Mouse (Mus musculus) heart, postnatal 4 days (tissue): ENCODE measurements around the gene Gm45233. TPM values are rescaled to one million over a fixed set of nuclear protein-coding genes. Genes with fewer than 3 reads are reported as not detected.
"Not testable (repeated sequence)": the region's sequence is repeated elsewhere in the genome, so short reads cannot be mapped to it uniquely, and the experiment has no call there.

Experiments
- DNase-seq: peaks from one replicate; pipeline ENCODE4 v3.0.0; 2021
- total RNA-seq, 2 experiments: library from RNA; stranded (reverse); gene quantifications; 2 replicates each; pipeline ENCODE4 v1.2.3; 2021

The Gm45233 gene
- total RNA-seq = 1 to 10 TPM; 2.9 to 3.0 TPM

DNA sequence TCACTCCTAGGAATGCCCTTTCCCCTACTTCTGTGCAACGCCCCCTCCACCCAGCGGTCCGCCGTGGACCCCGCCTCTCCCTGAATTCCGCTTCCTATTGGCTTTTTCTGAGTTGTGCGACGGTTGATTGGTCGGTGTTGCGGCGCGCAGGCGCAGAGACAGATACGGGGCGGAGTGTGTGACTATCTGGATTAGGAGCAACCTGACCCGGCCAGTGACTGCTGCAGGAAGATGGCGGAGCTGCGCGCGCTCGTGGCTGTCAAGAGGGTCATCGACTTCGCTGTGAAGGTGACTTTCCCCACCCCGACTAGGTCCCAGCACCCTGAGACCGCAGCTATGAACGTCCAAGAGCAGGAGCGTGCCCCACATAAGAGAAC is at the start of gene Gm45233, which contains the start of gene Etfb:
Gene Gm45233, plus strand, starts transcription at position 212 of the 377 bp plus-strand sequence.
Gene Etfb, plus strand, starts transcription at position 167 of the 377 bp plus-strand sequence.
- DNase-seq = peak; percentile 95

DNA sequence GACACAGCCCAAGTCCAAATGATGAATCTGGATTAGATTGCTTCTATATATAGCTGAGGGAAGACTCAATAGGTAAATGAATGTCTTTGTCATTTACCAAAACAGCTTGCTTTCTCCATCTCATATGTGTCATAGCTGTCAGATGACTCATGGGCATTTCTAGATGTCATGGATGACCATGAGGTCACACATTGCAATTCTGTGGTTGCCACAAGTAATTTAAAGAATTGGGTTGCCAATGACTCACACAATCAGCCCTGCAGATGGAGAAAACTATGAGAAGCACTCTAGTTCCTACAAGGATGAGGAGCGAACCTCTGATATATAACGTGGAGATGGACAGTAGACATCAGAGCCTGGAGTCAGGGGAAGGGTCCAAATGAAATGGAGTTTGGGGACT is 44.4 kb upstream of the Gm45233 start:
- DNase-seq = no peak

DNA sequence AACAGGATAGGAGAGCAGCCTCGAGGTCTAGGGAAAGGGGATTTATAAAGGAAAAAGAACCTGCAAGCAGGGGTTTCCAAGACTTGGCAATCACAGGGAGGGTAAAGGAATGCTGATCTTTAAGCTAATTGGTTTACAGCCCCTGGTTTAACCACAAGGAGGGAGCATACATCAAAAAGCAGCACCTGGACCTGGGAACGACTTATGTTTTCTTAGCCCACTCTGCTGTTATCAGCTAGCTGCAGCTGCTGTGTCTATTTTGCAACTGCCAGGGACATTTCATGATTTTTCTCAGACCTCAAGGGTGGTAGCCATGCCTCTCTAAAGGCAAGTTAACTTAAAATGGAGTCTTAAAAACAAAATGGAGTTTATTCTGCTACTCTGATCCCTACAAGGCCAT is 41.2 kb upstream of the Gm45233 start:
- DNase-seq = no peak

DNA sequence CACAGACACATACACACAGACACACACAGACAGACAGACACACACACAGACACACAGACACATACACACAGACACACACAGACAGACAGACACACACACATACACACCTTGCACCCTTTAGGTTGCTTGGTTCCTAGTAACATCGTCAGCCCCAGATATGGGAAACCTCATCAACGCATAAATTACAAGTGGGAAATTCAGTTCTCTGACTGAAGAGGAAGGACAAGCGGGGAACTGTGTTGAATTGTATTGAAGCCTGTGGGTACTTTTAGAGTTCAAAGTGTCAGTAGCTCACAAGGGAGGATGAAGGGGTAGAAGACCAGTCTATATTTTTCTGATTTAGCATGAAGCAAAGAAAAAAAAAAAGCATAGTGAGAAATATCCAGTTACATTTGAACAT is 36.4 kb upstream of the Gm45233 start:
- no peak for DNase-seq

DNA sequence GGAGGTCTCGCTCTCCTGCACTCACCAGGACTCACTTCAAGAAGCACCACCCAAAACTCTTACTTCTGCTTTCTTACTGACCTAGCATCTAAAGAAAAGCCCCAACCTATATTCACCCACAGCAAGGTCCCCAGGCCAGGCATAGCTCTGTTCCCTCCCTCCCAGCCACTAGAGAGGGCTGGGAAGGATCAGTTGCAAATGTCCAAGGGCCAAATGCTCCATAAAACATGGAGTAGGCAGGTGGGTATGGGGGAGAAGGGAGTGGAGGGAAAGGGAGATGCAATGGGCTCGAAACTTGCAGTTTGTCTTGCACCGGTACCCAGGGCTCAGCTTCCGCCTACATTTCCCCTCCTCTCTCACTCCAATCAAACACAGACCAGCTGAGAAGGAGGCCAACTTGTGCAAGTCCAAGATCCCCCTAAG is 35.8 kb upstream of the Gm45233 start, which contains the start of gene Siglecg:
Gene Siglecg, plus strand, starts transcription at position 74 of the 423 bp plus-strand sequence.
- DNase-seq = no peak

DNA sequence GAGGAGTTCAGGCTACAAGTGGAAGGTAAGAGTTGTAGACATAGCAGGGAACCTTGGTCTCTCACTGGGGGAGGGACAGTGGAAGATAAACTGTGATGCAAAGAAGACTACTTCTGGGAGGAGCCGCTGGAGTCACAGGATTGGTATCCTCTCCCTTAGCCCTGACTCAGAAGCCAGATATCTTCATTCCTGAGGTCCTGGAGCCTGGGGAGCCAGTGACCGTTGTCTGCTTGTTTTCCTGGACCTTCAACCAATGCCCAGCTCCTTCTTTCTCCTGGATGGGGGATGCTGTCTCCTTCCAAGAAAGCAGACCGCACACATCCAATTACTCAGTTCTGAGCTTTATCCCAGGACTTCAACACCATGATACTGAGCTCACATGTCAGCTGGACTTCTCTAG is 34.8 kb upstream of the Gm45233 start:
- DNase-seq = no peak

DNA sequence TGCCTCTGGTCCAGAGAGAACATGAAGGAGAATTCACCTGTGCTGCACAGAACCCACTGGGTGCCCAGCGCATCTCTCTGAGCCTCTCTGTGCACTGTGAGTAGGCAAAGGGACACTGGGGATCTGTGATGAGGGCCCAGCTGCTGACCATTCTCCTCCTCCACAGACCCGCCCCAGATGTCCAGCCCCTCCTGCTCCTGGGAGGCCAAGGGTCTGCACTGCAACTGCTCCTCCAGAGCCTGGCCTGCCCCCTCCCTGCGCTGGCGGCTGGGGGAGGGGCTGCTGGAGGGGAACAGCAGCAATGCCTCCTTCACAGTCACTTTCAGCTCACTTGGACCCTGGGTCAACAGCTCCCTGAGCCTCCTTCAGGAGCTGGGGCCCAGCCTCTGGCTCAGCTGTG is 32.2 kb upstream of the Gm45233 start:
- DNase-seq = not testable (repeated sequence)

DNA sequence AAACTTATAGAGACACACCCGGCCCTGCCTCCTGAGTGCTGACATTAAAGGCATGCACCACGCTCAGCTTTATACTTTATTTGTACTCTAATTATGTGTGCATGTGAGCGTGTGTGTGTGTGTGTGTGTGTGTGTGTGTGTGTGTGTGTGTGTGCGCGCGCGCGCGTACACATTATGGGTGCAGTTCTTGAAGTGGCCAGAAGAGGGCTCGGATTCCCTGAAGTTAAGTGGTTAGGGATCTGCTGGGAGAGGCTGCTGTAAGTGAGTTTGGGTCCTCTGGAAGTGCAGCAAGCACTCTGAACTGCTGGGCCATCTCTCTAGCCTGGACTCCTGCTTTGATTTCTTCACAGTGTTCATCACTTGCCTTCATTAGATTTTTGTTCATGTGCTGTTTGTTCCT is 26.6 kb upstream of the Gm45233 start:
- no peak for DNase-seq

DNA sequence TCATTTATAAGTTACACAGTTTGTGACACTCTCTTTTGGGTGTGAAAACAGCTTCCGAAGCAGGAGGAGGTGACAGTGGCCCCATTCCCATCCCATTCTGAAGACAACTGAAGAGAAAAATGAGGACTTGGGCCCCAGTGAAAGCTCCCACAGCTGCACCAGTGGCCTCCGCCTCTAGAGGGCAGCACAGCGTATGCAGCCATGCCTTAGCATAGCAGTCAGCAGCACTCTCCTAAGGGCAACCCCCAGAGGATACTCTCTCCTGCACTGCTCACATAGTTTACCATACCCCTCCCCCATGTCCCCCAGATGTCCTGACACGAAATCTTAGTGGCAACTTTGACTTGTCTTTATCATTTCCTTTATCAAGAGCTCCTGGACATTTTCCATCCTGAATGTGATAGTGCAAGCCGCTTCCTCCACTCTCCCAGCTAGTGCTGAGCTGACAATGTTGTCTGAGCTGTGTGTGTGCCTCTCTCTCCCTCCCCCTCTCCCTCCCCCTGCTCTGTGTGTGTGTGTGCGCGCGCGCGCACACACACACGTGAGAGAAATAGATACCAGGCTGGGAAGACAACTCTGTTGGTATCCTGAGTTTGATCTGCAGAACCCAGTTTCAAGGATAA is 20.8 kb upstream of the Gm45233 start:
- peak; percentile 90 for DNase-seq

DNA sequence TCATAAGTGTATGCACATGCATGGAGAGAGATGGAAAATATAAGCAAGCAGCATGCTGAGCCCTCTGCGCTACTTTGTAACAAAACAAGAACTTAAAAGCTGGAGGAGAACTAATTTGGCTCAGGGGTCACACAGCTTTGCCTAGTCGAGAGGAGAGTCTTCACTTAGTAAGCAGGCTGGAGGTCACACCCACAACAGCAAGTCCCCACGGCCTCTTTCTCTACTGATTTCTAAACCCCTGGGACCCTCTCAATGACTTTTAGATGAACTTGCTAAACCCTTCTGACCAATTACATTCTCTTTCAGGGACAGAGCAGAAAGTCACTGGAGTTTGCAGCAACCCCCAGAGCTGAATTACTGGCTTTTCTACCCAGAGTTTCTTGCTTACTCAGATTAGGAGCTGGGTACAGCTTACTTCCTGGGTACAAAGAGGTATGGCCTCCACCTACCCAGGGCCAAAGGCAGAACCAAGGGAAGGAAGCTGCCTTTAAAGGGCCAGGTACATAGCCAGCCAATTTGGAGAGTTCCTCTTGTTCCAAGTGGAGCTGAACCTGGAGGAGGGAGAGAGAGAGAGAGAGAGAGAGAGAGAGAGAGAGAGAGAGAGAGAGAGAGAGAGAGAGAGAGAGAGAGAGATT is 19.8 kb upstream of the Gm45233 start:
- DNase-seq = no peak

DNA sequence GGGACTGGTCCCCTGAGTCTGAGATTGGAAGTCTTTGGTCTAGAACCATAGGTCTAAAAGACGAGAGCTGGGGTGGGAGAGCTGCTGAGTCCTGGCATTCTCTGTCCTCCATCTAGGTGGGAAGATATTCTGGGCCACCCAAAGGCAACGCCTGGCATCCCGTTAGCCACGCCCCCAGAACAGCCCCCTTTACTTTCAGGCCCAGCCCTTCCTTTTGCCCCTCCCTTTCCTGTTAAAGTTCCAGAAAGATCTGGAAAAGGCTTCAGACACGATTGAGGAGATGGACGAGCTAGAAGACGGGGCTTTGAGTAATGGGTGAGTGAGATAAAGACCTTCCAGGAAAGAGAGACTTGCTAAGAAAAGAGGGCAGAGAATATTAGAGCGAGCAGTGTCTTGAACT is 16.5 kb upstream of the Gm45233 start, which contains the start of gene Lim2:
Gene Lim2, plus strand, starts transcription at position 265 of the 400 bp plus-strand sequence.
- DNase-seq = no peak

DNA sequence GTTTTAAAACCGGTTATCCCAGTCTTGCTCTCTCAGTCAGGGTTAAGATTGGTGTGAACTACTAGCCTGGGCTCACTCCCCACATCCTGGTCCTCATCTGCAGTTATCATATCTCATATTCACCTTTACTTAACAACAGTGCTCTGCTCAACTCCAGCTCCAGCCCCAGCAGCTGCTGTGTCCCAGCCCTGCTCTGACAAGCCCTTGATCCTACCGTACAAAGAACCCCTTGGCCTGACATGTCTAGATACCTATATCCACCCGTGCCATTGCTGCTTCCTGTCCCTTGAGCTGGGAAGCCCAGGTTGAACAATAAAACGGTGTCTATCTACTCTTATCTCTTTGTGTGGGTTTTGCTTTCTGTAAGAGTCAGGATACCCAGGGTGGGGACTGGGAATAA is 14.4 kb upstream of the Gm45233 start:
- DNase-seq = no peak

DNA sequence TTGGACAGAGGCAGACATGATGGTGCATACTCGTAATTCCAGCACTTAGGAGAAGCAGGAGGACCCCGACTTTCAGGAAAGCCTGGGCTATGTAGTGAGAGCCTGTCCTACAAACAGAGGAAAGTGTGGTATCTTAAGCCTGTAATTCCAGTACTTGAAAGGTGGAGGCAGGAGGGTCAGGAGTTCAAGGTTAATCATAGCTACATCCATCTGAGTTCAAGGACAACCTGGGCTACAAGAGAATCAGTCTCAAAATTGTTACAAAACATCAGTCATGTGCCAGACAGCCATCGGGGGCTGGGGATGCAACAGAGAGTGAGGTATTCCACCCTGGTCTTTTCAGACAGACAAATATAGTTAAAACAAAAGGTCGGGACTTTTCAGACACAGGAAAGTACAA is 11.0 kb upstream of the Gm45233 start:
- no peak for DNase-seq

DNA sequence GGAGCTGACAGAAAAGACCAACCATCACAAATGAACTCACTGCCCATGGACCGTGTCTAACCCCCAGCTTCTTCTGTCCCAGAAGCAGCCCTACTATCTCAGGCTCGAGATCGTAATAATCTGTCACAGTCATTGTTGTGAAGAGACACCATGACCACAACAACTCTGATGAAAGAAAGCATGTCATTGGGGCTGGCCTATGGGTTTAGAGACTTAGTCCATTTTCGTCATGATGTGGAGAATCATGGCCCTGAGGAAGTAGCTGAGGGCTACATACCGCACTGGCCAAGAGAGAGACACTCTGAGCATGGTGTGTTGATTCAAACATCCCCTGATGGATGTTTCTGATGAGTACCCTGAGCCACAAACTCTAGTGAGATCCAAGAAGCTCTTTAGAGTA is 9.3 kb upstream of the Gm45233 start:
- no peak for DNase-seq

DNA sequence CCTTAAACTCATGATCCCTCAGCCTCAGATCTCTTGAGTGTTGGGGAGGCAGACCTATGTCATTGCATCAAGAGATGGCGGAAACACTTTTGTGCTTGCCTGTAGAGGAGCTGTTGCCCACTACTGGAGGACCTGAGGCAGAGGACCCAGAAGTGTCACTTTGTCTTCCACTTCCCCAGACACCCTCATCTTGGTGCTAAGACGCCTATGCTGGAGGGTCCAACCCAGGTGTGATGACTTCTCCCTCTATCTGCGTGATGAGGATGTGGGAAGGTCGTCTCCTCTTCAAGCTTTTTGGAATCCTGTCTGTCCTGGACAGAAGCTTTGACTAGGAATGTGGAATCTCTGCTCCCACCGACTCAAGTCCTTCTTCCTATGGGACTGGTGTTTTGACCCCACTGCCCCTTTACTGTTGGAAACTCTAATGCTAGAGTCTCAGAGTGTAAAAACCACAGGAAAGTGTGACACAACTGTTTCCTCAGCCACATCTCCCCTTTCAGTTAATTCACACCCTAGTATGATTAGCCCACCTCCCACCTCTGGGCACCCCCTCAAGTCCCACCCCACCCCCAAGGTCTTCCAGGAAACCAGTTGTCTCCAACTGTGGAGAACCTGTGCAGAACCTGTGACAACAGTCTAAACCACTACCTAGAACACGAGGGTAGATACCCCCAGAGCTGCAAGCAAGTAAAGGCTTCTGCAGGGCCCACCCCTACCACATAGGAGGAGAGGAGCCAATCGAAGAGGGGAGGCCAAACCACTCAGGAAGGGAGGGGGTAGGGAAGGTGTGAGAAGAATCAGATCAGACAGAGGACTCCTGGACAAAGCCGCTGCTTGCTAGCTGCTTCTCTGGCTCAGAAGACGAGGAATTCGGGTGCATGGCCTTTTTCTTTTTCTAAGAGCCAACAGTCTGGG is 7.3 kb upstream of the Gm45233 start, which contains the start of gene Nkg7:
Gene Nkg7, plus strand, starts transcription at position 733 of the 915 bp plus-strand sequence.
- no peak for DNase-seq

DNA sequence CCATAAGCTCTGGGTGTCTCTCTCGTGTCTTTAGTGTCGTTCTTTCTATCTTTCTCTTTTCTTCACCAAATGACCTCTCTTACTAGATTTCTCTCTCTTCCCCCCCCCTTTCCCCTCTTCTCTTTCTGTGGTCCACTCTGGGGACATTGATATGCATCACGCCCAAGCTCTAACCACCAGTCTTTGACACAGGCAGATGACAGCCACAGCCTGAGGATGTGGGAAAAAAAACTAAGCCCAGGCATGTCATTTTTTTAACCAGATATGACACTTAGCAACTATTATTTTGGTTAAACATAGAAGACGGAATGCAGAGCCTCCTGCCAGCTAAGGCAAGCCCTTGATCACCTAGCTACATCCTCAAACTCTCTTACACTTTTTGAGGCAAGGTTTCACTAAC is 5.3 kb upstream of the Gm45233 start:
- DNase-seq = no peak

DNA sequence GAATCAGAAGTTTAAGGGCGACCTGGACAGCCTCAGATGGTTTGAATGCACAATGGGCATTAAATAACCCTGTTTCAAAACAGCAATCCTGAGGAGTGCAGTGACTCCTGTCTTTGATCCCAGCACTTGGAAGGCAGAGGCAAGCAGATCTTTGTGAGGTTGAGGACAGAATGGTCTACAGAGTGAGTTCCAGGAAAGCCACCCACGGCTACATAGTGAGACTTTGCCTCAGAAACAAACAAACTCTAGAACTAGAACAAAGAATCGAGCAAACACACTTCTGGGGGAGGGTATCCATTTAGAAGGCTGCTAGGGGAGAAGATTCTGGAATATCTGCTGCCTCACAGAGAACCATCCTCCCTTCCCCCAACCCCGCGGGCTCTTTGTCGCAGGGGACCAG is 3.4 kb upstream of the Gm45233 start, which contains the start of gene Cldnd2:
Gene Cldnd2, plus strand, starts transcription at position 301 of the 400 bp plus-strand sequence.
- no peak for DNase-seq

DNA sequence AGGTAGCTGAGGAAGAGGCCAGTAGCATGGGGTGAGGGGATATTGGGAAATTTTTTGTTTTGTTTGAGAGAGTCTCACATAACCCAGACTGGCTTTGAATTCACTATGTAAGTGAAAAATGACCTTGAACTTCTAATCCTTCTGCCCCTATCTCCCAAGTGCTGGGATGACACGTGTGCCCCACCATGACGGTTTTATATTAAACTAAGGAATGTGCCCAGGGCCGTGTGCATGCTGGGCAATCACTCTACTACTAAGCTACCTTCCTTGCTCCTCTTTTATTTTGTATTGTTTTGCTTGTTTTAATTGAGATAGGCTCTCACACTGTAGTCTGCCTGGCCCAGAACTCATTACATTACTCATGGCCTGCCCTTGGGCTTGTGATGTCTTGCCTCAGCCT is 2.9 kb upstream of the Gm45233 start:
- no peak for DNase-seq

DNA sequence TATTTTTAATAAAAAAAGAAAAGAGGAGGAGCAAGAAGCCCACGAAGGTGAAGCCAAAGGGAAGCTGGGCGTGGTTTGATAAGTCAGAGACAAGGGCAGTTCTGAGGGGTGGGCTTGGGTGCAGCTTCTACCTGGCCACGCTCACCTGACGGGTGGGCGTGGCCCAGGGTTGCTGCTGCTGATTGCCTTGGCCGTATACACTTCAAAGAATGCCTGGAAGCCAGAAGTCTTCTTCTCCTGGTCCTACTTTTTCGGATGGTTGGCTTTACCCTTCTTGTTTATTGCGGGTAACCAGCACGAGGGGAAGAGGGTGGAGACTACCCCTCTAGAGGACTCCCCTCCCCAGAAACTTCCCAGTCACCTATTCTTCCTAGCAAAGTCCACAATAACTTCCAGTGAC is 1.2 kb upstream of the Gm45233 start:
- DNase-seq = no peak

DNA sequence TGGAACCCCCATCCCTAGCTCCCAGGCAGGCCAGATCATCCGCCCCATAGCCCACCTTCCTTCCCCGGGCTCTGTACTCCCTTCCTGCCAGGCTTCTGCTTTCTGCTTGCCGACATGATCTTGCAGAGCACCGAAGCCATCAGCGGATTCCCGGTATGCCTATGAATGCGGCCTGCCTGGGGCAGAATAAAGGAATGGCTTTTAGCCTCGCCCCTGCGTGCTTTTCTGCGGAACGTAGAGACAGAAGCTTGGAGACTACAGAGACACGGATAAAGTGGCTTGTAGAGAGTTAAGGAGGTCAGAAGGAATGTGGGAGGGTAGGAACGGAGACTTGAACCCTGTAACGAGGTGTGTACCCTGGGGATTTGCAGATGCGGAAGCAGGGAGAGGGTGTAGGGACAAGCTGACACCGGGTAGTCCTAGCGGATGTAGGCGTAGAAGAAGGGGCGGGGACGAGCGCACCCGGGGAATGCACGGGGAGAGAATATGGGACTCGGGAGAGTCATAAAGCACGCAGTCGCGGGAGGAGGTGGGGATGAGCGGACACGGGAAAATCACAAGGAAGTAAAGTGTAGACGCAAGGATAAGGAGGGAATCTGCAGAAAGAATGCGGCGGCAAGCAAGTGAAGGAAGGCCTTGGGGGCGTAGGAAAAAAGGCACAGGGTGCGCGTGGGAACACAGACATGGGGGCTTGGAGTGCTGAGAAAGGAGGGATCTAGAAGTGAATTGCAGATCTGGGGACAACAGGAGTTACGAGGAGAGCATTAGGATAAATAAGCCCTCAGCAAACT is 607 bp upstream of the Gm45233 start:
- peak; percentile 85 for DNase-seq

DNA sequence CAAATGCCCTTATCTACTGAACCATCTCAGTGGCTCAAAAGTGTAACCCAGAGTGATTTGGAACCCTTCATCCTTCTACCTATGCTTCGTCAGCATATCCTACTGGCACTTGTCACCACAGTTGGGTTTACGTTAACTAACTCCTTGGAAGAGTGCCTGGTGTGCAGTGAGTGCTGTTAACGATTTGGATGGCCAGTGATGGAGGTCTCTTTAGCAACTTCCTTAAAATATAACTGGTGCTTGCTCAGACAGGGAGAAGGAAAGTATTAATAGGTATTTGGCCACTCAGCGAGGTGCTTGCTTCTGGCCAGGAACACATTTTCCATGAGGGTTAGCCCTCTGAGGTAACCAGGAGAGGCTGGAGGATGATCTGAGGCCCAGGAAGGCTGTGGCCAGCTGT is 3.9 kb downstream of the Gm45233 start:
- DNase-seq = no peak

DNA sequence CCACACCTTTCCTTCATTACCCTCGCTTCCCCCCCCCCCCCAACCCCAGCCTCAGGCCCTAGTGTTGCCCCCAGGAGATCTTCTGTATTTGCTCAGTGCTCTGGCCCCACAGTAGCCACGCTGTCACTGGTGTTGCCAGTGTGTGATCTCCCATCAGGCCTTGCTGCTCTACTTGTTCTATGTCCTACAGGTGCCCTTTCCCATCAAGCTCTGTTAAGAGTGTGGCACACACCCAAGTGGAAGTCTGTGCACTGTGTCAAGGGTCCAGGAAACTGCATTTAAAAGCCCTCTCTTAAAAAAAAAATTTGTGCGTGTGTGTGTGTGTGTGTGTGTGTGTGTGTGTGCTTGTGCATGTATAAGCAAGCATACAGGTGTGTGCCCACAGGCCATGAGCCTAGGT is 4.3 kb downstream of the Gm45233 start:
- DNase-seq = peak; percentile 37
